Mouse (Mus musculus) limb, embryonic 11.5 days (tissue): ENCODE measurements around the gene Usf3. TPM values are rescaled to one million over a fixed set of nuclear protein-coding genes. Genes with fewer than 3 reads are reported as not detected.

Experiments
- ATAC-seq: fragments of 200-750 bp; cut with Nextera tagmentation; 2 replicates; pipeline ENCODE4 v1.8.0; 2017; ENCODE audit warnings: low read depth; ENCODE audit not compliant: insufficient number of reproducible peaks, low FRiP score, low TSS enrichment
- DNase-seq: peaks from one replicate; pipeline ENCODE4 v3.0.0-alpha.2; 2015; ENCODE audit warnings: low spot score
- H3K27ac ChIP-seq: fragments of 300-500 bp; sonication (generic); replicated peaks from 2 replicates; pipeline ENCODE4 v1.5.1; 2014; ENCODE audit warnings: low read depth, mild to moderate bottlenecking, low read length
- H3K27me3 ChIP-seq: fragments of 300-500 bp; sonication (generic); 2 replicates; pipeline ENCODE4 v1.6.1; 2014; ENCODE audit warnings: mild to moderate bottlenecking, low read length, mixed read lengths; ENCODE audit not compliant: control insufficient read depth, insufficient read depth
- H3K36me3 ChIP-seq: fragments of 300-500 bp; sonication (generic); 2 replicates; pipeline ENCODE4 v1.6.1; 2014; ENCODE audit warnings: mild to moderate bottlenecking, low read length, moderate library complexity, mixed read lengths; ENCODE audit not compliant: control insufficient read depth, insufficient read depth
- H3K4me1 ChIP-seq: fragments of 300-500 bp; sonication (generic); 2 replicates; pipeline ENCODE4 v1.6.1; 2014; ENCODE audit warnings: low read length, mixed read lengths; ENCODE audit not compliant: control insufficient read depth, insufficient read depth
- H3K4me2 ChIP-seq: fragments of 300-500 bp; sonication (generic); 2 replicates; pipeline ENCODE4 v1.6.1; 2014; ENCODE audit warnings: low read depth, mild to moderate bottlenecking, moderate library complexity; ENCODE audit not compliant: severe bottlenecking
- H3K4me3 ChIP-seq: fragments of 300-500 bp; sonication (generic); 2 replicates; pipeline ENCODE4 v1.5.1; 2014; ENCODE audit warnings: low read depth, low read length
- H3K9ac ChIP-seq: fragments of 300-500 bp; sonication (generic); 2 replicates; pipeline ENCODE4 v1.6.1; 2014; ENCODE audit warnings: mild to moderate bottlenecking, low read length
- H3K9me3 ChIP-seq: fragments of 300-500 bp; sonication (generic); 2 replicates; pipeline ENCODE4 v1.6.1; 2016; ENCODE audit warnings: low read length; ENCODE audit not compliant: control insufficient read depth
- WGBS: fragments of 180-500 bp; shearing (Covaris S2); extraction: QIAGEN DNeasy Blood & Tissue Kit; methylation state at CpG from one replicate; pipeline ENCODE4 v1.1.7; 2014; 5-methylcytosine and 5-hydroxymethylcytosine counted together
- polyA plus RNA-seq: library from polyadenylated mRNA; unstranded; fragments of >200 nt; fragmentation: Nextera tagmentation; extraction: Ambion mirVana; gene quantifications from 2 replicates; pipeline ENCODE4 v1.2.1, GENCODE M21; 2014

Usf3 gene
- polyA plus RNA-seq, 1 experiment from 2014 or later: 5.1 TPM

GRCm38 (mm10) chr16:44182597-44182996, 9.6 kb downstream of the Usf3 start:
- 96% methylated on average over 1 of the region's 1 CpGs for WGBS
- no peak for DNase-seq
- Histone ChIP-seq H3K4me1 (peaks cover 3% of the 10 kb centered on the region; the same call in 1 of the 2 replicates), H3K9me3 (no peaks in the 10 kb centered on the region), H3K27me3 (no peaks in the 10 kb centered on the region), H3K36me3 (0 out of 2 replicates have a peak, but pooled peaks cover 3% of the 10 kb centered on the region), H3K27ac (no peak overlapping the region), H3K4me3 (no peak overlapping the region), H3K9ac (no peak overlapping the region), H3K4me2 (no peak overlapping the region)
- no peak for ATAC-seq

GRCm38 (mm10) chr16:44184769-44185168, 11.7 kb downstream of the Usf3 start:
- 55% methylated on average over 3 of the region's 3 CpGs for WGBS
- no peaks in the 10 kb centered on the region for H3K27me3 ChIP-seq
- 0 out of 2 replicates have a peak, but pooled peaks cover 5% of the 10 kb centered on the region for H3K36me3 ChIP-seq

GRCm38 (mm10) chr16:44187172-44187571, 14.1 kb downstream of the Usf3 start:
- WGBS: 93% methylated on average over 4 of the region's 4 CpGs
- peaks cover 3% of the 10 kb centered on the region; the same call in 1 of the 2 replicates for H3K4me1 ChIP-seq
- no peaks in the 10 kb centered on the region for H3K27me3 ChIP-seq
- DNase-seq (no peak), ATAC-seq (no peak)
- no peak overlapping the region for H3K27ac ChIP-seq
- H3K4me2 ChIP-seq: no peak overlapping the region
- H3K9me3 ChIP-seq: no peaks in the 10 kb centered on the region
- H3K4me3 ChIP-seq: no peak overlapping the region
- 0 out of 2 replicates have a peak, but pooled peaks cover 2% of the 10 kb centered on the region for H3K36me3 ChIP-seq
- no peak overlapping the region for H3K9ac ChIP-seq

More at GRCm38 (mm10) chr16:44184769-44185168, 11.7 kb downstream of the Usf3 start:
- DNase-seq: no peak
- no peak overlapping the region for H3K4me3 ChIP-seq
- no peak overlapping the region for H3K27ac ChIP-seq
- no peaks in the 10 kb centered on the region for H3K9me3 ChIP-seq
- no peak overlapping the region for H3K4me2 ChIP-seq
- no peak for ATAC-seq
- H3K9ac ChIP-seq: no peak overlapping the region
- peaks cover 3% of the 10 kb centered on the region; the same call in 1 of the 2 replicates for H3K4me1 ChIP-seq

GRCm38 (mm10) chr16:44188766-44189165, 15.7 kb downstream of the Usf3 start:
- no peak overlapping the region for H3K27ac ChIP-seq
- H3K4me2 ChIP-seq: no peak overlapping the region
- WGBS: 87% methylated on average over 3 of the region's 3 CpGs
- no peaks in the 10 kb centered on the region for H3K9me3 ChIP-seq
- H3K9ac ChIP-seq: no peak overlapping the region
- no peaks in the 10 kb centered on the region for H3K27me3 ChIP-seq
- H3K4me3 ChIP-seq: no peak overlapping the region
- H3K4me1 ChIP-seq: peaks cover 3% of the 10 kb centered on the region; the same call in 1 of the 2 replicates
- DNase-seq: no peak
- ATAC-seq: no peak
- H3K36me3 ChIP-seq: 0 out of 2 replicates have a peak, but pooled peaks cover 2% of the 10 kb centered on the region

- H3K4me3 ChIP-seq: no peak overlapping the region
- H3K9ac ChIP-seq: no peak overlapping the region
- no peak overlapping the region for H3K27ac ChIP-seq
- no peaks in the 10 kb centered on the region for H3K9me3 ChIP-seq
- no peaks in the 10 kb centered on the region for H3K4me1 ChIP-seq
- no peaks in the 10 kb centered on the region for H3K27me3 ChIP-seq
- no peak for ATAC-seq
- H3K4me2 ChIP-seq: no peak overlapping the region
- WGBS: 95% methylated on average over 6 of the region's 6 CpGs
- DNase-seq: no peak
- 0 out of 2 replicates have a peak, but pooled peaks cover 2% of the 10 kb centered on the region for H3K36me3 ChIP-seq
Observed at GRCm38 (mm10) chr16:44190032-44190431, 17.0 kb downstream of the Usf3 start.

- ATAC-seq (no peak), DNase-seq (no peak)
- Histone ChIP-seq H3K9me3 (no peaks in the 10 kb centered on the region), H3K27me3 (no peaks in the 10 kb centered on the region), H3K4me1 (no peaks in the 10 kb centered on the region), H3K36me3 (0 out of 2 replicates have a peak, but pooled peaks cover 2% of the 10 kb centered on the region), H3K4me2 (no peak overlapping the region), H3K9ac (no peak overlapping the region), H3K4me3 (no peak overlapping the region), H3K27ac (no peak overlapping the region)
- 97% methylated on average over 2 of the region's 2 CpGs for WGBS
Observed at GRCm38 (mm10) chr16:44190968-44191367, 17.9 kb downstream of the Usf3 start.

- DNase-seq (no peak), ATAC-seq (no peak)
- no peaks in the 10 kb centered on the region for H3K27me3 ChIP-seq
- H3K9ac ChIP-seq: no peak overlapping the region
- H3K4me2 ChIP-seq: no peak overlapping the region
- peaks cover 2% of the 10 kb centered on the region; the same call in 1 of the 2 replicates for H3K36me3 ChIP-seq
- no peaks in the 10 kb centered on the region for H3K9me3 ChIP-seq
- no peak overlapping the region for H3K4me3 ChIP-seq
- H3K4me1 ChIP-seq: no peaks in the 10 kb centered on the region
- no peak overlapping the region for H3K27ac ChIP-seq
- 93% methylated on average over 14 of the region's 14 CpGs for WGBS
Observed at GRCm38 (mm10) chr16:44199066-44199703, 26.1 kb downstream of the Usf3 start.

- 96% methylated on average over 4 of the region's 4 CpGs for WGBS
- Histone ChIP-seq H3K27ac (no peak overlapping the region), H3K9me3 (no peaks in the 10 kb centered on the region), H3K27me3 (no peaks in the 10 kb centered on the region), H3K4me1 (no peaks in the 10 kb centered on the region), H3K9ac (no peak overlapping the region), H3K4me2 (no peak overlapping the region), H3K4me3 (no peak overlapping the region), H3K36me3 (peaks cover 2% of the 10 kb centered on the region; the same call in 1 of the 2 replicates)
- DNase-seq: no peak
- ATAC-seq: no peak
Observed at GRCm38 (mm10) chr16:44200146-44200545, 27.1 kb downstream of the Usf3 start.
